Mouse (Mus musculus): ENCODE measurements around the gene Gm27021.

DNA sequence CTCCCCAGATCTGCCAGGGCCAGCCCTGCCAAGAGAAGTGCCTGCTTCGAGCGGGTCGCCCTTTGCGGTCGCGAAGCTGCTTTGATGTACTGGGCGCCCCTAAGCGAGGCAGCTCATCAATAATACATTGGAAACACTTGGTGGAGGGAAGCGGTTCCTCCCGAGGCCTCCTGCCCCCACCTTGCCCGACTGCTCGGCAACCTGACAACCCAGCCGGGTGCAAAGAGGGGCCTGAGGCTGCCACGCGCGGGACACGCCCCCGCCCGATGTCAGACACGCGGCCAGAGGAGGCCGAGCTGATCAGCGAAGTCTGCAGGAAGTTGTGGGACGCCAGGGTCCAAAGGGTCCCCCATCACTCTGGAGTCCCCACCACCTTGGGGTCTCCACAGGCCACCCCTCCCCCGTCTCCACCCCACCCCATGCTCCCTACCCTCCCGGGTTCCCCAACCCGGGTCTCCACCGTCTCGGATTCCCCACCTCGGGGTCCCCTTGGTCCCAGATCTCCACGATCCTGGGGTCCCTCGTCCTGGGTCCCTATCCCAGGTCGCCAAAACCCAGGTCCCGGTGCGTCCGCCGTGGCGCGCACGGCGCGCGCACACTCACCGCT lies 34.1 kb downstream of the Gm27021 start:
- no peak for TF ChIP-seq GATA1 (IDR thresholded peaks at IDR 0.05; ENCODE audit: borderline replicate concordance, low read length)
- TF ChIP-seq FLI1 (IDR thresholded peaks at IDR 0.05; ENCODE audit: low read length), result no peak
